Mouse (Mus musculus): ENCODE results near the gene Psme4.
A peak's percentile ranks its signal among the peaks of the same experiment; 100 is the strongest.

Gene Psme4

DNA sequence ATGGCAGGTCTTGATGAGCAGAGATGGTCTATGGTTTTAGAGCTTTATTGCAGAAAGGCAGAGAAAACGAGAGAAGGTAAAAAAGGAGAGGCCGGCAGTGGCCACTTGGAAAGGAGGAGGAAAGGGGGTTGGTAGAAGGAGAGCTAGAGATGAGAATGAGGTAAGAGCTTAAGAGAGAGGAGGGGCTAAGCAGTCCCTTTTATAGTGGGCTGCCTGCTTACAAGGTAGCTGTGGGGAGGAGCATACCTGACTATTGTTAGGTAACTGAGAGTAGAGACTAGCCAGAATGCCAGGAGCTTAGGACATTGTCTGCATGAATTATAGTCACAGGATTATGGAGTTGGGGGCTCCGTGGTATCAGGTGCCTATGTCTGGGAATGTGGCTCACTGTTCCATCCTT is 14.0 kb downstream of the Psme4 start:
- DNase-seq (ENCODE audit: extremely low read depth, insufficient read length, low spot score): no peak

DNA sequence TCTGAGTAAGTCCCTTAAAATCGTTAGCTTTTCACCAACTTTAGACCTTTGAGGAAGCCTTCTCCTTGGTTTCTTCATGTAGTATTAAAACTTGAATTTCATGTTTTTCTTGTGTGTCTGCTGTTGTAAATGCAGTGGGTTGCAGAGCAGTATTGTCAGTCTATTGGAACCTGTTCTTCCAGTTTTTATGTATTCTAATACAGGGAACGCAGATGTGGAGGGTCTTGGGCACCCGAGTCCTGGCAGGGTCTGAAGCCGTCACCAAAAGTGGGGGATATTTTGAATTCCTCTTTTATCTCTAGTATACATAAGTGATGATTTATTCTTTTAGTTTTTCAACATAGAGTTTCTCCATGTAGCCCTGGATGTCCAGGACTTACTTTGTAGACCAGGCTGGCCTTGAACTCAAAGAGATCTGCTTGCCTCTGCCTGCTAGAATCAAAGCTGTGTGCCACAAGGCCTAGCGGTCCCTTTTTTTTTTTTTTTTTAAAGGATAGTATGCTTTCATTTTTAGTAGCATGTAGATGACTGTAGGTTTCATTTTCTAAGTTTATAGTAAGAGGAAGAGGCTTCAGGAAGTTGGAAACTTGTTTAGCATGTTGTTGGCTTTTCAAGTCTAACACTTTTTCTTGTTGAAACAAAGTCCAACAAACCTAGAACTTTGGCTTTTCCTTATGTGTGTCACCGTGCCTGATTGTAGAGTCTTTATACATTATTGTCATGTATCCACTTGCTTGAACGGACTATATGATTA is 14.9 kb downstream of the Psme4 start:
- no peak for DNase-seq (ENCODE audit: extremely low read depth, insufficient read length, low spot score)

DNA sequence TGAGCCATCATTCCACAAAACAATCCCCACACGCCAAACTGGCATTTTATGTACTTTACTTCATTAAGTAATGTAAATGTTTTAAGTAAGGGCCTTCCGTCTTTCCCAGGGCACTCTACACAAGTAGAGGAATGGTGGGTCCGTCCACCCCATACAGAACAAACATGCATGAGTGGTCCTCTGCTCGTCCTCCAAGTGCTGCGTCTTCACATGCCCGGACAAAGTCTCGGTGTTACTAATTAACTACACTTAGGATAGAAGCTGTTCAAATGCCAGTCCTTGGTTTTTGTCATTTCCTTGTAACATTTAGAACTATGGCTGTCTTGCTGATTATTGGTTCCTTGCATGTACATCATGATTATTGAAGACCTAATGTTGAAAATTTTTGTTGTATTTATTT is 21.2 kb downstream of the Psme4 start:
- no peak for DNase-seq (ENCODE audit: extremely low read depth, insufficient read length, low spot score)

DNA sequence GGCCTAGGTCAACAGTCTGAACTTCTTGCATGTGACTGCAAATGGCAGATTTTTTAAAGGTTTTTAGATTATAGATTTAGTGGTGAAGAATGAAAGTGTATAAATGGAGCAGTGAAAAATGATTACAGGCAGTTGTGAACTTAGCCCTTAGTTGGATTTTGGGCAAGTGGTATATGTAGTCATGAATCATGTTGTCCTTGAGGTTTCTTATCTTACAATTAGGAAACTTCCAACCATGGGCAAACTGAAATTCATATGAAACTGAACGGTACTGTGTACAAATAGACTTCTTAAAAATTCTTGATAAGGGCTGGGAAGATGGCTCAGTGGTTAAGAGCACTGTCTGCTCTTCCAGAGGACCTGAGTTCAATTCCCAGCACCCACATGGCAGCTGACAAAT is 22.2 kb downstream of the Psme4 start:
- no peak for DNase-seq (ENCODE audit: extremely low read depth, insufficient read length, low spot score)

DNA sequence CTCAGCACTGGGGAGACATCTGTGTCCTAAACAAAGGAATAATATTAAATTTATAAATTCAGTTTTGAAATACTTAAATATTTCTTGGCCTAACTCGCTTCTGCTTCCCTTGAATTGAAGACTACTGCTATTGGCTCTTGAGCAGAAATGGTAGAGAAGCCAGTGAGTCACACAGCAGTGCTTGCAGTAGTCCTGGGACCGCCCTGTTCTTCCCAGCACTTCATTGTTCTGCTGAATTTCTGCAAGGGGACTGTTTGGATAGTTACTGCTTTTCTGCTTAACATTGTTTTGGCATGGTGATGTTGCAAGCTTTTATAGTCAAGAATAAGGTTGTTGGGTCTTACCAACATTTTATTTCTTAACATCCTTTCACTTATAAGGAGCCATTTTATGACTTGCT is 25.7 kb downstream of the Psme4 start:
- DNase-seq (ENCODE audit: extremely low read depth, insufficient read length, low spot score): no peak

DNA sequence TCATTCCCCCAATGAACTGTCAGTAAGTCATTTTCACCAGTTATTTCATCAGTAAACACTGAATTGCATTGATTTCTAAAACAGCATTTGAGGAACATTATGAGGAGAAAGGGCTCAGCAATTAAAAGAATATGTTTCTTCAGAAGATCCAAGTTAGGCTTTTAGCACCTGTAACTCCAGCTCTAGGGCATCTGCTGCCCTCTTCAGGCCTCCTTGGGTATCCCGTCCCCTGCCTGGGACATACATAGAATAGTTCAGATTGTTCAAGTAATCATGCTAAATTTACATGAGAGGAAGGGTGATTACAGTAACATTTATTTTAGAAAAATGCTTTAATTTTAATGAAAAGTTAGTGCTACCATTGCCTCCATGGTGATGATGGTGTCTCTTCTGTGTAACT is 28.0 kb downstream of the Psme4 start:
- peak; percentile 16 for DNase-seq (ENCODE audit: extremely low read depth, insufficient read length, low spot score)

DNA sequence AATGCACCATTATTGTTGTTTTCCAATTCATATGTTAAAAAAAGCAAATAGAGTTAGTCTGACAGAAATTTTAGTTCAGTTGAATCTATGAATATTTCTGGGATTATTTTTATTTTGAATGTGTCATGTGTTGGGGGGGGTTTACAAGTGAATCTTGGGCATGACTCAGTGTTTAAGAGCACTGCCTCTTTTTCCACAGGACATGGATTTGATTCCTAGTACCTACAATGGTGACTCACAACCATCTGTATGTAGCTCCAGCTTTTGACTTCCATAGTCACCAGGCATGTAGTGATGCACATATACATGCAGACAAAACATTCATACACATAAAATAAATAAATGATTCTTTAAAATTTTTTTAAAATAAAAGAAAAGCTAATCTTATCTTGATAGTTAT is 28.6 kb downstream of the Psme4 start:
- no peak for DNase-seq (ENCODE audit: extremely low read depth, insufficient read length, low spot score)

DNA sequence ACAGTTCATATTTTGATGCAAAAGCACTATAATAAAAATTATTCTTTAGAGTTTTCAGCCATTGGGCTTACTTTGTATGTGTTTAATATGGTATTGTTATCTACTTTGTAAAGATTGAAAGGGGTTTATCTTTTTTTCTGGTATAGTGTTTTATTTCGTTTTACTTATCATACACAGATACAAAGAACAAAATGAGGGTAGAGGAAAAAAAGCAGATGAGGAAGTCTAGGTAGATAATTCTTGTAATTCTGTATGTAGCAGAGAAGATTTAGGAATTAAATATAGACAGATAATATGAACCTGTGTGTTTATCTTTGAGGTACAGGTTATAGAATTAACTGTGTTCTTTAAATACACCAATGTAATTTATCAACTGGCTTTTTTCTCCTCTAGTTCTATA is 30.9 kb downstream of the Psme4 start:
- no peak for DNase-seq (ENCODE audit: extremely low read depth, insufficient read length, low spot score)

DNA sequence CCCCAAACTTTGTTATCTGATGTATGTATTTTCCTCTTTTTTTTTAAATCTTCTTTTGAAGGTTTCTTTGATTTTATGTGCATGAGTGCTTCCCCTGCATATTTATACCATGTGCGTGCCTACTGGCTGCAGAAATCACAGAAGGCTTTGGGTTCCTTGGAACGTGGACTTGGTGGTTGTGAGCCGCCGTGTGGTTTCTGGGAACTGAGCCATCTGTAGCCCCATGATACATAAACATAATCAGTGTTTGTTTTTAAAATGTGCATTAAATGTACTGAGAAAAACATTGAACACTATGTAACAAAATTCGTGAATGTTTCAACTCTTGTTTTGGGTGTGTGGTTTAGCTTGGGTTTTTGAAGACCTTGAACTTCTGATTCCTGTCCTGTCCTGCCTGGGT is 49.6 kb downstream of the Psme4 start:
- no peak for DNase-seq (ENCODE audit: extremely low read depth, insufficient read length, low spot score)

DNA sequence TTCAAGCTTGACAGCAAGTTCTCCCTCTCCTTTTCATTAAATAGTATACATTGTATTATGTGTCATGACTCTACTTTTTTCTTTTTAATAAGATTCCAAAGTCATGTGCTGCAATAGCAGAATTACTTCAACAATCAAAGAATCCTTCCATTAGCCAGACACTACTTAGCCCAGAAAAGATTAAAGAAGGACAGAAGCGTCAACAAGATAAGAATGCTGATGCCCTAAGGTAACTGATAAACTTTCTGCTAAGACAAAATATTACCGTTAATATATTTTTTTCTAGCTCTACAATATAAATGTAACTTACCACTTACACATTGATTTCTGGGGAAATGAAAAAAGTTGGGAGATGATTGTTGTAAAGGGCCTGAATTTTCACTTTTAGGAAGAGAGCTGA is 67.3 kb downstream of the Psme4 start:
- no peak for DNase-seq (ENCODE audit: extremely low read depth, insufficient read length, low spot score)

DNA sequence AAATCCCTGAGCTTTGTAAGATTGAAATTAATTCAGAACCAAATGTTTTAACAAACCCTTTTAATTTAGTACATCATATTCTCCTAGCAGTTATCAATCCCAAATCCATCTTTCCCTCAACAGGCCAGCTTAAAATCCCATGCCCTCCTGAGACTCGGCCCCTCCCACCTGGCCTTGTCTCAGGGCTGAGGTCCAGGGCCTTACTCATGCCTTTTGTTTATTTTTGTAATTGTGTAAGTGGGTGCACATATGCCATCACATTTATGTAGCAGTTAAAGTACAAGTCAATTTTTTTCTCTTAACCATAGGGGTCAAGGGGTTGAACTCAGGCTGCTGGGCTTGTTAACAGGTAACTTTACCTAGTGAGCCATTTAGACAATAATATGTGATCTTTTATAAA is 72.8 kb downstream of the Psme4 start:
- DNase-seq (ENCODE audit: extremely low read depth, insufficient read length, low spot score): peak; percentile 27

DNA sequence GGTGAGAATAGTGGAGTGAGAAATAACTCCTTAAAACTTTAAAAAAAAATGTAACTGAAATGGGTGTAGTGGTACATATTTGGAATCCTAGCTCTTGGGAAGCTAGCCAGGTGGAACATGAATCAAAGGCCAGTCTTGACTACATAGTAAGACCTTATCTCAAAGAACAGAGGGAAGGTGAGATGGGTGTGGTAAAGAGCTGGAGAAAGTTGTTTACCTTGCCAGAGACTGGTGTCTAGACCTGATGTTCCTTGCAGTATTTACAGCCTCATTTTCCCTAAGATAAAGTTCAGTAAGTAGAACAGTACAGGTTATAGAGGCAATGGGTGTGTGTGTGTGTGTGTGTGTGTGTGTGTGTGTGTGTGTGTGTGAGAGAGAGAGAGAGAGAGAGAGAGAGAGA is 100.9 kb downstream of the Psme4 start:
- no peak for DNase-seq (ENCODE audit: extremely low read depth, insufficient read length, low spot score)

DNA sequence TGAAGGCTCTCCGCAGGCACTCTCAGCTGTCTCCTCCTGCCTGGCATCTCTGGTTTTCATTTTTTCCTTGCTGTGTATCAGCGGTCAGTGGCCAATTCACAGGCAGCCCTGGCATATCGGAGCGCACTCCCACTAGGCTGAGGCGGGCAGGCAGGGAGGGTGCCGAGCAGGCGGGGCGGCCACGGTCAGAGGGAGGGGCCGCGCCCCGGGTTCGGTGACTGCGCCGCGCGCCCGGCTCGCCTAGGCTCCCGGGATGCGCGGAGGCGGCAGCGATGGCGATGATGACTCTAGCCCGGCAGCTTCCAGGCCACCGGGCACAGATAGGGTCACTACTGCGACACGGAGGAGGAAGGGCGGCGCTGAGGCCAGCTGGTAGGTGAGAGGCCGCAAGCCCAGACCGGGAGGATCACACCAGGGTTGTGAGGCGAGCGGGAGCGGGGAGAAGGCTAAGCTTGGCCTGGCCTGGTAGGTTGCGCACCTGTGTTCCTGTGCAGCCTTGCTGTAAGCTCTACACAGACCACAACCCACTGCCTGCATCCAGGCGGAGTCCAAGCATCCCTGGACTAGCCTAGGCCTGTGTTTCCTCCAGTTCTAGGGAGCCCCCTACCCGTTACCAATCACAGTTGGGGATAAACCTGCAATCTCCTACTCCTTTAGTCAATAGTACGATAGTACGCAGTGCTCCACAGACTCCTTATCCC is 113.8 kb downstream of the Psme4 start, which contains the start of the genes Gpr75 and Asb3:
TSS of gene Gpr75 (plus strand) at position 188 of the 701 bp plus-strand sequence.
TSS of gene Asb3 (plus strand) at position 246 of the 701 bp plus-strand sequence.
- peak; percentile 5 for DNase-seq (ENCODE audit: extremely low read depth, insufficient read length, low spot score)

DNA sequence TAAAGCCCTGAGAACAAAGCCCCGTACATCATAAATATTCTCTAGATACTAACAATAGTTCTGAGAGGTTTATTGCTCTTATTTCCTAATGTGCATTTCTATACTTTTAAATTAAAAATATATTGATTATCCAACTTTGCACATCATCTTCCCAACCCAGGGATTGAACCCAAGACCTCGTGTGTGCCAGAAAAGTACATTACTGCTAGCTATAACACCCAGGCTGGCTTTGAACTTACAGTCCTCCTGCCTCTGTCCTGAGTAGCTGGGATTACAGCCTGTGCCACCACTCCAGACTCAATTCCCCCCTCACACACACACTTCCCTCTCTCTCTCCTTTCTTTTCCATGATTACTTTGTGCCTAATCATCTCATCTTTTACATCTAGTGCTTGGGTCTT is 116.6 kb downstream of the Psme4 start:
- no peak for DNase-seq (ENCODE audit: extremely low read depth, insufficient read length, low spot score)

DNA sequence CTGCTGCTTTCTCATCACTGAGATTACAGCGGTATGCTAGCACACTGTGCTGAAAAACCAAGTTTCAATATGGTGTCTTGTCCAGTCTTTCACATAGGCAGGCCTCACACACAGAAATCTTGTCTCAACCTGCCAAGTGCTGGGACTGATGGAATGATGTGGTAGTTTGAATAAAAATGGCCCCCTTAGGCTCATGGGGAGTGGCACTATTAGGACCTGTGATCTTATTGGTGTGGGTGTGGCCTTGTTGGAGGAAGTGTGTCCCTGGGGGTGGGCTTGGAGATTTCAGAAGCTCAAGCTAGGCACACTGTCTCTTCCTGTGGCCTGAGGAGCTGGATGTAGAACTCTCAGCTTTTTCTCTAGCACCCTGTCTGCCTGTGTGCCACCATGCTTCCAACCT is 124.7 kb downstream of the Psme4 start:
- DNase-seq (ENCODE audit: extremely low read depth, insufficient read length, low spot score): no peak

DNA sequence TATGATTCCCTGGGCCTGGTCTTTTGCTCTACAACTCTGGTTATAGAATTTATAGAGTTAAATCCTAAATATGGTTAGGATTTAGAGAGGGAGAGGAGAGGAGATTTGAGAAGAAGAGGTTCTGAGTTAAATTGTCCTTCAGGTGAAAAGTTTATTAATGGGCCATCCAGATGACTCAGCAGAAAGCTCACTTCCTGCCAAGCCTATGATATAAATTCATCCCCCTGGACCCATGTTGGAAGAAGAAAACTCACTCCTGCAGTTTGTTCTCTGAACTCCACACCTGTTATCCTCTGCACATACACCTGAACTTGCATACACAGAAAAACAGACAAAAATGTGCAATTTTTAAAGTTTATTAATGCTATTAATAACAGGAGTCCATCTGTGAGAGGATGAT is 127.8 kb downstream of the Psme4 start:
- no peak for DNase-seq (ENCODE audit: extremely low read depth, insufficient read length, low spot score)

DNA sequence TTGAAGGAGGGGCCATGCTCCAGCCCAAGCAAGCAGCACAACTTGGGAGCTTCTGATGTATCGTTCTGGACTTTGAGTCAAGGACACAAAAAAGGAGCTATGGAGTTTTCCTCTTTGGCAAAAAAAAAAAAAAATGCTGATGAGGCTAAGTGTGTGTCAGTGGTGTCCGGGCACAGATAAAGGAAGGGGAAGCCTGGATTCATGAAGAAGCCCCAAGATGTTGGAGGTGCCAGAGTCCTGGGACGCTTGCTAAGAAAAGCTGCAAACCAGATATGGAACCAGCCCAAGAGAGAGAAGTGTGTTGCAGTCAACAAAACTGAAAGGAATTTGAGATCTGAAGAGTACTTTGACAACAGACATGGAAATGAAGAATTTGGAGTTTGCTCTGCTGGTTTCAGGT is 140.8 kb downstream of the Psme4 start:
- DNase-seq (ENCODE audit: extremely low read depth, insufficient read length, low spot score): no peak

DNA sequence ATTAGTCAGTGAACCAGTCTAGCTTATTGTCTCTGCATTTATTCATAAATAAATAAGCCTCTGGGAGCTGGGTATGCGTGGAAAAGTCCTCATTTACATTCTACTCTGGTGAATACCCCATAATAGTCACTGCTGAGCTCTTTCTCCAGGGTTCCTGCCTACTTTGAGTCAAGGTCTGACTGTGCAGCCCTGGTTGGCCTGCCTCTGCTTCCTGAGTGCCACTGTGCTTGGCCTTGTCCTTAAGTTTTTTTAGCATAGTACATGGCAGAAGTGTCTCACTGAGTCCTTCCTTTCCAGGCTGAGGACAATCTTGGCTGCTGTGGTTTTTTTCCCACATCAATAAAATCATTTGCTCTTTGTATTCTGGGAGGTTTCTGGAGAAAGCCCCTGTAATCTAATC is 149.1 kb downstream of the Psme4 start:
- DNase-seq (ENCODE audit: extremely low read depth, insufficient read length, low spot score): no peak

DNA sequence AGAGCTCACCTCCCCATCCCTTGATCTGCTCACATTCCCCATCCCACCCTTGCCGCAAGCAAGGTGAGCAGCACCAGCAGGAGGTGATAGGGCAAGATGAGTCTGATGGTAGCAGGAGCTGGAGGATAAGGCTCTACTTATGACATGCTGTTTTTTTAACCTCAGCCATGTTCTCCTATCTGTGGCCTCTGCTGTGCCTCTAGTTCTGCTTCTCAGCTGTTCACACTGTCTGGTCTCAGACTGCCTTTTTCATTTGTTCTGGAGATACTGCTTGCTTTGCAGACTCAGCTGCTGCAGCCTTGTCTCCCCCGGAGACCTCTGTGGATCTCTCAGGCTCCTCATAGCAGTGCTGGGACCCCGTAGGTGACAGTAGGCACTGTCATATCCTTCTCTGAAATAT is 151.8 kb downstream of the Psme4 start:
- DNase-seq (ENCODE audit: extremely low read depth, insufficient read length, low spot score): no peak

DNA sequence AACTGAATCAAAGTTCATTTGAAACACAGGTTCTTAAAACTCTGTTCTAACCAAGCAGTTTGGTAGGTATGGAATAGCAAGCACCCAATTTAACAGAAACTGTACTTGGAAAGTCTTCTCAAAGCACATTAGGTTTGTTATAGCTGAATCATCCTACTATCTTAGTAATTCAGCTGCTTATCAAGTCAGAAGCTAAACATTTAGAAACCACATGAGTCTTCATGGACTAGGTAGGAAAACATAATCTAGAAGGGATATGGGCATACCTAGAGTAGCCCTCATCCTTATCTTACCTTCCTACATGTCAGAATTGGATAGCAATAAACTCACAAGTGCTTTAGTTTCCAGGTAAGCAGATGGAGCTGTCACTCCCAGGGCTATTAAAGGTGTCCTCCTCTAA is 156.6 kb downstream of the Psme4 start:
- no peak for DNase-seq (ENCODE audit: extremely low read depth, insufficient read length, low spot score)

DNA sequence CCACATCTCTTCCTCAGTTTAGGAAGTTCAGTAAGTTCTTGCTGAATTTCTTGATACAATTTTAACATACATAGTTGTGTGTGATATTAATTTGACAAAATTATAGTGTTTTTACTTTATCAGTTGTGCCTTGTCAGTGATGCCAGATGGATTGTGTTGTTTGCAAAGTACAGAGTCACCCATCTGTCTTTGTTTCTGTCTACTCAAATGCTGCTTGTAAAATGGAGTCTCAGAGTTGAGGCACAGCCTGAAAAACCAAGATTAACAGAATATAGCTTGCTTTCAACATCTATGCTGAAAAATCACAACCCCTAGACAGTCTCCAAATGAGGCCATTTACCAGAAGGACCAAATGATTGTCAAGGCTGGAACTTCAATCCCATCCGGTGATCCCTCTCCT is 157.0 kb downstream of the Psme4 start:
- no peak for DNase-seq (ENCODE audit: extremely low read depth, insufficient read length, low spot score)
